Mouse (Mus musculus): ENCODE measurements around the gene Crisp2.

DNA sequence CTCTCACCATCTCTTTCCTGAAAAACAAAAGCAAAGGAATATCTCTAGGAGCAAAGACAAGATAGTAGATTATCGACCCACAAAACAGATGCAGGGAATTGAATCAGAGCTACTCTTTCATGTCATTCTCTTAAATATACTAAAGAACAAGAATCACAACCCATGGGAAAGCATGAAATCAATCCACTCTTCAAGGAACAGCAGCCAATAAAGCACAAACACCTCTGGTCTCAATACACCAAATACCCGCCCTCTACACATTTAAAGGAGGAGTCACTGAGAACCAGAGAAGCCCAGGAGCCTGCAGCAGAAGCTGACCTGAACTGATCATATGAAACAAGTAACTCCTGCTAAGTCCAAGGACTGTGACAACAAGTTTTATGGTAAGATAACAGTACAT, 80.0 kb downstream of the Crisp2 start, which contains the start of gene Esp1:
- no peak for TF ChIP-seq CTCF (IDR thresholded peaks at IDR 0.05; ENCODE audit: extremely low read depth, insufficient read length, insufficient replicate concordance, low read depth, low read length)
- TF ChIP-seq POLR2A (IDR thresholded peaks at IDR 0.05; ENCODE audit: low read depth, low read length) = no peak
